Mouse (Mus musculus) yolk sac, embryonic 10.5 days (tissue): Measurements from ENCODE around the gene Zwilch.
"Not testable (repeated sequence)": the region's sequence is repeated elsewhere in the genome, so short reads cannot be mapped to it uniquely, and the experiment has no call there.

Experiments
- DNase-seq: peaks from one replicate; pipeline ENCODE4 v3.0.0-alpha.2; 2017; ENCODE audit warnings: low spot score

The Zwilch gene

DNA sequence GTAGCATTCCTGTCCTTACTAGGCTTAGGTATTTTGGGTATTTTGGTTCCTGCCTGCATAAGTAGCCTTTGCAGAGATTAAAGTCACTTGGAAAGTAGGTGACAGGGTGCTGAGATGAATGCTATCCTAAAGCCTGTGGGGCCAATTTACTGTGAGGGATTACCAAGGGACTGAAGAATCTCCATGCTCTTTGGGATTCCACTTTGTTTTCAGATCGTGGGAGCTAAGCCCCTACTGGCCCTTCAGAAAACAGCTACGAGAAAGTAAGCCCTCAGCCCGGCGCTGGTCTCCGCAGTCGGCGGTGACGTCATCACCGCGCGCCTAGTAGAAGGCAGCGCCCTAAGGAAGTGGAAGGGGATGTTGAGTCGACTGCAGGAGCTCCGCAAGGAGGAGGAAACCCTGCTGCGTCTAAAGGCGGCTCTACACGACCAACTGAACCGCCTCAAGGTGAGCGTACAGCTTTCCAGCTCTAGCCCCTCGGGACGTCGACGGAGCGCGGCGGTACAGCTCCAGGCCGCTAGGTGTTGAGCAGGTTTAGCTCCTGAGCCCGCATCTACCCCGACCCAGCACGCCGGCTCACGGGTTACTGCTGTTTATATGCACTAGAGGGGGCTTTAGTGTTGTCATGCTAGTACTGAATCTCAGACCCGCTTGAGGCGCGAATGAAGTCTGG, 6.2 kb upstream of the Zwilch start, which contains the start of gene Snapc5:
Snapc5 (plus strand) TSS at position 301 of the 673 bp plus-strand sequence.
- peak; percentile 94 for DNase-seq

DNA sequence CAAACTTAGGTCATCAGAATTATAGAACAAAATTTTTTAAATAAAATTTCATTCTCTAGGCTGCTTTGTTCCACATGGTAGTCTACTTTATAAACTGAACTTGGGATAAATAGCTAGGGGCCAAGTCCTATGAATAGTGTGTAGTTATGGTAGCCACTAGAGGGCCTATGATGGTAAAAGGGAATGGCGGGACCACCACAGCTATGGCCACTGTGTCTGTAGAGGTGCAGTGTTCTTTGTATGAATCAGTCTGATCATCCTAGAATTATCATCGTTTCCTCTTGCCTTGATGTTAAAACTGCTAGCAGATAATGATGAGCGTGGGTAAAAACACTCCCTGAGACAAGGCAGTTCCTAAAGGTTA, 5.7 kb upstream of the Zwilch start:
- DNase-seq, result no peak

DNA sequence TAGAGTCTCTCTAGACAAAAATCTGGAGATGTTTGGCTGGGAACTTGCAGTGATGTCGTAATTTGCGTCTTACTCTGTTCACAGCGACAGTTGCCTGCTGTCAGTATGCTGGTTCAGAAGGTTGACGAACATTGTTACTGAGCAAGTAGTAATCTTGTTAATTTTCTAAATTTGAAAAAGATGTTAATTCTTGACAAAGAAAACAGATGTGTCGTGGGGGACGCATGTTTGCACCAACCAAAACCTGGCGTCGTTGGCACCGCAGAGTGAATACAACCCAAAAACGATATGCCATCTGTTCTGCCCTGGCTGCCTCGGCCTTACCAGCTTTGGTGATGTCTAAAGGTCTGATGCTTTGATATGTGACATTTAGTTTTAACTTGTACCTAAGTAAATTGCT, 2.5 kb upstream of the Zwilch start:
- no peak for DNase-seq

DNA sequence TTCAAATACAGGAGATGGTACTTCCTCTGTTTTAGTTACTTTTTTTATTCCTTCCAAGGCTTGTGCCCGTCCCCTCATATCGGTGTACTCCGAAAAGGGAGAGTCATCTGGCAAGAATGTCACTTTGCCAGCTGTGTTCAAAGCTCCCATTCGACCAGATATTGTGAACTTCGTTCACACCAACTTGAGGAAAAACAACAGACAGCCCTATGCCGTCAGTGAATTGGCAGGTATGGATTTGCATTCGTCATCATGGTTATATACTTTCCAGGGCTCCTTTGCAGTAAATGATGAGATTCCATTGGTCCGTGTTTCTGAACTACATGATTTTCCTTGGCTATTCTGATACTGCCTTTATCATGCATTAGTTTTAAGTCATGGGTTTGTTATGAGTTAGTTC, 1.9 kb upstream of the Zwilch start:
- DNase-seq, result no peak

DNA sequence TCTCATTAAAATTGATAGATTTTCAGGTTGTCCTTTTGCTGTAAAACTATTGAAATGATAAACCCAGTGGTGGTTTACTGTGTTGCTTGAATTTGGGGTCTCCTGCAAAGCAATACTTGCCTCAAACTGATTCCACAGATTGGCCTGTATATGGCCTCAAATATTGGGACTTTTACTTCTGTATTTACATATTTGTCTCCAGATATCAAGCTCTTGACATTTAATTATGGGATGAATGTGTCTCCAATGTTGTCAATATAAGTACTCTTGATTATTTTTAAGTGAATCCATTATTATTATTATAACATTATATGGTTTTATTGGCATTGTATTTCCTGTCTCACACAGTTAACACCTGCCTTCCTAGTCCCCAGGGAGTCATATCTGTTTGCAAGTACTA, 1.4 kb upstream of the Zwilch start:
- no peak for DNase-seq

DNA sequence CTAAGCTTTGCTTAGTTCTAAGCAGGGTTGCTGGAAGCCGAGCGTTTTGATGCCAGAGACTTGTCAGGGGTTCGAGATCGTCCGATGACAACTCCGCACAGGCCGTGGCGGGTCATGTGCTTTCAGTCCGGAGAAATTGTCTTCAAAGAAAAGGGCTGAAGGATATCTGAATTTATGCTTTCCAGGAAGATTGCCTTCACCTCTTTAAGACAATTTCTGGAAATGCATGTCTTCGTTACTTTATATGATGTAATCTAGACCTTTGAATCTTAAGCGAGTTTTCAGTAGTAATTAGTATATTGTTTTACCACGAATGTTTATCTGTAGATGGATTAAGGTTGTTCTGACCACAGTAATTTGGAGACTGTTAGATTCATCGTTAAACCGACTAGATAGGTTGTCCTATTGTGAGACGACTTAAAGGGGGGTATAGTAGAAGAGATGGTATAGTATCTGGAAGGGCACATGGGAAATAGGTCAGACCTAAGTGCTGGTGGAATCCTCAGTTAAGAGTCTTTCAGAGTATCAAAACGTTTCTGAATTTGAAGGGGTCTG, 839 bp upstream of the Zwilch start:
- DNase-seq, result no peak

DNA sequence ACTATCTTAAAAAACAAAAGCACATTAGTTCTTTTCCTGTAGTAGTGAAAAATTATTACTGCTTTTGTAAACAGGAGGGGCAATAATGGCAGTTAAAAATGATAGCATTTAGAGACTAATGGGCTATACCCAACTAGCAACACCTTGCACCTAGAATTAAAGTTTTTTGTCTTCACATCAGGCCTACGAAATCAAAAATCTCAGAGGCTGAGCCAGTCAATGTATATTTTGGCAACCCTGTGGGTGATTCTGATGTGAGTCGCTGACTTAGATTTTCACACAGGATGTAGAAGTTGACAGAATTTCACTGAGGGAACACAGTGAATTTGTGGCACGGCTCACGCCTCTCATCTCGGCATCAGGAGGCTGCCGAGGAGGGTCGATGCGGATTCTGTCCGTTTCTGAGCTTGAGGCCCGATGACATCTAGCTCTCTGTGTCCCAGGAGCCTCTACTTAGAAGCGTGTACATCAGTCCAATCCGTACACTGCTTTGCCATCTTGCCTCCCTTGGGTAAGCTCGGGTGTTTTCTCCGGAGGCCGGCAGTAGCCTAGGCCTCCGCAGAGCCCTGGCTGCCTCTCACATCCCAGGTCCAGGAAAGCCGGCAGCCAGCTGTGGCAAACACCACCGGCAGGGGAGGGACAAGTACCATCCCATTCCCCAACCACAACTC, 624 bp downstream of the Zwilch start:
- DNase-seq, result no peak

DNA sequence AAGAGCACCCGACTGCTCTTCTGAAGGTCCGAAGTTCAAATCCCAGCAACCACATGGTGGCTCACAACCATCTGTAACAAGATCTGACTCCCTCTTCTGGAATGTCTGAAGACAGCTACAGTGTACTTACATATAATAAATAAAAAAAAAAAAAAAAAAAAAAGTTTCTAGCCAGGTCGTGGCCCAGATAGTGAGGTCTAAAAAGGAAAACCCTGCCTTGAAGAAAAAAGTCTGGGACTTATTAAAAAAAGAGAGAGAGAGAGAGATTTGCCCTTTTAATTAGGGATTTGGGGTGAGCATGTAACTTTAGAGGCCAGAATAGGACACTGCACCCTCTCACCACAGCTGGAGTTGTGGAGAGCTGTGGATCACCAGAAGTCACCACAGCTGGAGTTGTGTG, 2.9 kb downstream of the Zwilch start:
- not testable (repeated sequence) for DNase-seq

DNA sequence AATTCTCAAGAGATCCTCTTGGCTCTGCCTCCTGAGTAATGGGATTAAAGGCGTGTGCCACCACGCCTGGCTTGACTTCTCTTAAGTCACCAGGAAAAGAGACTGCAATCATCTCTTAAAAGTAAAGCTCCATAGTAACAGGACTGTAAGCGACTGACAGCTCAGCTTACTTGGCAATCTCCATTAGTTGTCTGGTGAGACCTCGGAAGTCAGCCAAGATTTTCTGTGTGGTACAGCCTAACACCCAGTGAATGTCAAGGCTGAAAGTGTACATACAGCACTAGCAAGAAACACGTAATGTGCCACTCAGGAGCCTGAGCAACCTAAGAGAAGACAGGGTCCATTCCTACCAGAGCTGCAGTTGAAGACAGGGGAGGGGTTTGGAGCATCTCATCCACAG, 12.4 kb downstream of the Zwilch start:
- DNase-seq, result no peak

DNA sequence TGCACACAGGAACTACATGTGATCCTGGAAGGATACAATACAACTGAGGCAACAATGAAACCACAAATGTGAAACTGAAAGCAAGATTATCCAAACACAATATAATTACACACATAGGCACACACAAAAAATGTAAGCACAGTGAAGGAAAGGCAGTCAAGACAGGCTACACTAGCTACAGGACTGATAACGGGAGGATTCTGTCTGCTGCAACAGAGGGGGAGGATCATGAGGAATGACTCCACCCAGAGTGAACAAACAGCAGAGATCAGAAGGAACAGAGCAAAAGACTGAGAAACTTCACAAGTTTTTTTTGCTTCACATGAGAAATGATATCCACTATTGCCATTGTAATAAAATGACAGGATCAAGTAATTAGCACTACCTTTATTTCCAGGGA, 16.3 kb downstream of the Zwilch start:
- no peak for DNase-seq

DNA sequence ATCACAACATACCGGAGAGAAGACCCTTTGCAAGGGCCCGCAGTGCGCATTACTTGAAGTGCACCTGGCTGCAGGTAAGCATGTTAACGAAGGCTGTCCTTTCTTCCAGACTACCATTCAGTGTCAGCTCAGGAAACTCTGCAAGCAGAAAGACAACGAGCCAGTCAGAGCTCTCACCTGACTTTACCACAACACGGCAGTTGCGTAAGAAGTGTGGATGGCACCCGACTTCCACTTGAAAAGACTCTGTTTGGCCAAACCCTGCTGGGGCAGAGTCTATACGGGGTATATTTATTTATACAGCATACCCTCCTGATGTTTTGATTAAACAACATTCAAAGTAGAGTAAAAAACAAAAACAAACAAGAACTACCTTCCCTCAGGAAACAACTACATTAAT, 33.0 kb downstream of the Zwilch start:
- no peak for DNase-seq

DNA sequence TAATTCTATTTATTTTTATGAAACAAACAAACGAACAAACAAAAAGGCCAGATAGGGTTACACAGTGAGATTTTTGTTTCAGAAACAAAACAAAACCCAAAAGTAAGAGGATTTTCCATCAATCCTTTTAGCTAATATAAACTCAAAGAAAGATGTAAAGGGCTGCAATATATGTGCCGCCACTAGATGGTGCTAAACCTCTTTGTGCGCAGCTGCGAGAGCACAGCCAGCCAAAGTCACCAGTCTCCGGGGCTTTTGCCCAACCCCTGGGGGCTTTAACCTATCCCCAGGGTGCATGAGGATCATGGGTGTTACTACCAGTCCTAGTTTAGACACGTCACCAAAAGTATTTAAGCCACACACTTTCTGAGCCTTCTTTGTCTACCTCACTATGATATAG, 34.0 kb downstream of the Zwilch start:
- not testable (repeated sequence) for DNase-seq

DNA sequence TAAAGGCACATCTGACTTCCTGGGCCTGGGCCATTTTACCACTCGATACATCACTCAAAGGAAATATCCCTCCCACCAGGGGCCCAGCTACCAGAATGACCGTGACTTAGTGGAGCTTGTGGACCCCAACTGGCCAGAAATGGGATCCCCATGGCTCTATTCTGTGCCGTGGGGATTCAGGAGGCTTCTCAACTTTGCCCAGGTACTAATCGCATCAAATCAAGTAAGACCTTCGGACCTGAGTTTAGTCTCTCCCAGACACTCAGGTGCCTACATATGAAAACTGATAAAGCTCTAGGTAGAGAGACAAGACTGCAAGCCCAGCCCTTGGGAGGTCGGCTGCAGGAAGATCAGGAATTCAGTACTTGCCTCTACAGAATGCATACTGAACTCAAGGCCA, 41.3 kb downstream of the Zwilch start:
- peak; percentile 22 for DNase-seq

DNA sequence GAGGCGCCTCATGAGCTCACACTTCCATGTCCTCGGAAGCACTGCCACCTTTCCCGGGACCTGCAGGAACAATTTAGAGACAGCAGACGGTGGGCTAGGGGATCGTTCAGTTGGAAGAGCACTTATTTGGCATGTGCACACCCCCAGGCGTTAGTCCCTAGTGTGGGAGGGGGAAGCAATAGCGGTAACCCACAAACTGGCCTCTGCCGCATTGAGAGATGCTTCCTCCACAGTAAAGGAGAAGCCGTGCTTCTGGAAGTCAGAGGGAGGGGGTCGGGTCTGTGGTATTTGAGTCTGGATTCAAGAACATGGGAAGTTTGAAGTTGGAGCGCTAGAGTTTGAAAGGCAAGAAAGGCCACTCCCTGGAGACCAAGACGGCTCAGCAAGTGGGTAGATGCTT, 46.8 kb downstream of the Zwilch start:
- DNase-seq, result no peak

DNA sequence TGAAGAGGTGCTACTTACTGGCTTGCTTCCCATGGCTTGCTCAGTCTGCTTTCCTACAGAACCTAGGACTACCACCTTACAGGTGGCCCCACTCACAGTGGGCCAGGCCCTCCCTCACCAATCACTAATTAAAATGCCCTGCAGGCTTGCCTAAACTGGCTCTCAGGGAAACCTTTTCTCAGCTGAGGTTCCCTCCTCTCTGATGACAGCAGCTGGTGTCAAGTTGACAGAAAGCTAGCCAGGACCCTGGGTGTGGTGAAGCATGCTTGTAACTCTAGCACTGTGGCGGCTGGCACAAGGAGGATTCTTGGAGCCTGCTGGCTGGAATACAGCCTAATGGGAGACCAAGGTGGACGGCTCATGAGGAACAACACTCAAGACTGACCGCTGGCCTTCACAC, 47.6 kb downstream of the Zwilch start:
- DNase-seq, result no peak

DNA sequence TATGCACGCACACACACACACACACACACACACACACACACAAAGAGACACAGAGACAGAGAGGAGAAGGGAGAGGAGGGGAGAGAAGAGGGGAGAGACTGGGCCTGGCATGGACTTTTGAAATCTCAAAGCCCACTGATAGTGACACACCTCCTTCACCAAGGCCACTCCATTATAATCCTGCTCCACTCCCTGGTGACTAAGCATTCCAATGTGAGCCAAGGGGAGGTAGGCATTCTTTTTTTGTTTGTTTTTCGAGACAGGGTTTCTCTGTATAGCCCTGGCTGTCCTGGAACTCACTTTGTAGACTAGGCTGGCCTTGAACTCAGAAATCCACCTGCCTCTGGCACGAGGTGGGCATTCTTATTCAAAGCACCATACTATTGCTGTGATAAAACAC, 48.1 kb downstream of the Zwilch start:
- not testable (repeated sequence) for DNase-seq

DNA sequence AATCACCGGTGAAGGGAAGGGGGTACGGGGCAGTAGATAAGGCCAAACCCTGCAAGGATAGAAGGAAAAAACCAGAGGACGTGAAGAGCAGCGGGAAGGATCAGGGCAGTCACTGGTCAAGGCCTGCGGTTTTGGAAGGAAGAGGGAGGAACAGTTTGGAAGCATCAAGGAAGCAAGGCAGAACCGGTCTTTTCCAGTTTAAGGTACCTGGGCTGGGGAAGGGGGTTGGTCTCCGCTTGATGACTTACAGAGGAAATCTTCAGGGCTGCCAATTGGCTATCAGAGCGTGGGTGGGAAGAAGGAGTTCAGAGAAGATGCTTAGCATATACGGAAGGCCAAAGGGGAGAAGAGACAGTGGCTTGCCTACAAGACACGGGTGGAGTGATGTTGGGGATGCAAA, 50.3 kb downstream of the Zwilch start:
- no peak for DNase-seq

DNA sequence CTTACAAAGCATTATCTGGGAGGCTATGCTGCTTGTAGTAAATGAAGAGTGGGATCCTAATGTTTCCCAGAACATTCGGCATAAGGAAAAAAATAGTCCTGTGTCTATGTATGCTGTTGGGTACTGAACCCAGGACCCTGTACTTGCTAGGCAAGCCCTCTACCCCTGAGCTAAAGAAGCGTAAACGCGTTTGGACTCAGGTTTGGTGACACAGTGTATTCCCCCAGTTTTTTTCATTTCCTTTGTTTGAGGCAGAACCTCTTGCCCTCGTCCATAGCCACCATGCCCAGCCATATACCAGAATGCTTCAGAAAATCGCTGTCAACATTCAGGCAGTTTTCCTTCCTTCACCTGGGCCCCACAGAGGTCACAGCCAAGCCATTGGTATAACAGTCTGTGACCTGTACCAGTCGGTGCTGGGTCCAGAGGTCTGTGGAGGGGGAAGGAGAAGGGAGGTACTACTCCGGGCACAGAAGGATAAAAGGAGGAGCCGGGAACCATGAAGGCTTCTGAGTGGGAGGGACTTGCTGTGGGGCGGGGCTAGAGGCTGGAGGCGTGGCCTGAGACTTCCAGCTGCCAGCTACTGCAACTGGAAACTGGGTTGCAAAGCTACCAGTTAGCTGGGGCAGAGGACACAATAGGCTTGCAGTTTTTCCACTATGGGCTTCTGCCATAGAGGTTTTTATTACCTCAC, 52.2 kb downstream of the Zwilch start:
- DNase-seq, result peak; percentile 68

DNA sequence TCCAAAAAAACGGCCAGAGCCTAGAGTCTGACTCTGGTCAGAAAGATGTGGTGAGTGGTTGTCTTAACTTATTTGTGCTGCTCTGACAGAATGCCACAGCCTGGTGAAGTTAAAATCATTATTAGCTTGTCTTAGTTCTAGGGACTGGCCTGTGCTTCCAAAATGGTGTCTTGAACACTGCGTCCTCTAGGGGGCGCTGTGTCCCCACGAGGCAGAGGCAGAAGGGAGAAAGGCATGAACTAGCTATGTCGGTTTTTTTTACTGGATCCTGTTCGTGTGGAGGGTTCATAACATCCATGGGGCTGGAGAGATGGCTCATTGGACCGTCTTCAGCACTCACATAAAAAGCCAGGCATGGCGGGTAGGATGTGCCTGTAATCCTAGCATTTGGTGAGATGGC, 53.0 kb downstream of the Zwilch start:
- DNase-seq, result peak; percentile 74

DNA sequence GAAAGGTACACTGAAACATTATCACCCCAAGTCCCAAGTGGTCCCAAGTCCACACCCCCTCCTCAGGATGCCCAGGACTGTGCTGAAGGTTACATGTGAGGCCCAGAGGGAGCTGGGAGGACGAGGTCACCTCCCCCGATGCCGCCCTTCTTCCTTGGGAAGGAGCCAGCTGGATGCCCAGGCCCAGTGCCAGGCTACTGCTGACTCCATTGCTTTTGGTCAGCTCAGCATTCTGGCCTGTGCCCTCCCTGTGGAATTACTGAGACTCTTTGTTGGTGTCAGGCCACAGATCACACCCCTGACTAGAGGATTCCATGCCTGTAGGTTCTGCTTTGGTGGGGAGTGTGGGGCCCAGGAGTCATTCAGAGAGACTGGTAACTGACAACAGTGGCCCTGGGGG, 56.0 kb downstream of the Zwilch start, which contains the start of gene Lctl:
Lctl (plus strand) TSS at position 272 of the 400 bp plus-strand sequence.
- no peak for DNase-seq

DNA sequence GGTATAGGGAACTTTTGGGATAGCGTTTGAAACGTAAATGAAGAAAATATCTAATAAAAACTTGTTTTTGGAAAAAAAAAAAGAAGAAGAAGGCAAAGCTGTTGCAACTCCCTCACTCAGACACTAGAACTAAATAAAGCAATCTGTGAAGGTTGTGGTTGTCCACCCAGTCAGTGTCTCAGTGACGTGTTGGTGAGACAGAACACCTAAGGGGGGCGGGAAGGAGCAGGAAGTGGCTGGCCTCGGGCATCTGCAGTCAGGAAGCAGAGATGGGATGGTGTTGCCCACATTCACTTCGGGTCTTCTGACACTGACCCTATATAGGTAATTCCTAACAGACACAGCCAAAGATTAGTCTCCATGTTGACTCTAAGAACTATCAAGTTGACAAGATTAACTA, 57.1 kb downstream of the Zwilch start:
- no peak for DNase-seq

DNA sequence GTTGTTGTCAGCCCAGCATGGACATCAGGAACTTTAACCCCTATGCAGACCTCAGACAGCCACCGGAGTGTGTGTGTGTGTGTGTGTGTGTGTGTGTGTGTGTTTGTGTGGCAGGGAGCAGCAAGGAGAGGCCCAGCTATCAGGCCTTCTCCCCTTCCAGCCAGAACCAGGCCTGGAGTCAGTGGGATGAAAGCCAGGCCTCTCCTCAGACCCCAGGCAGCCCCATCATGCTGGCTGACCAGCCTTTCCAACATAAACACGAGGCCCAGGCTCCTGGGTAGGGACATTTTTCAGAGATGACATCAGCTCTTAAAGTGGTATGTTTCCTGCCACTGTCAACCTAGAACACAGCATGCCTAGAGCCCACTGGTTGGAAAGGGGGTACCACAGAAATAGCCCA, 58.3 kb downstream of the Zwilch start:
- DNase-seq, result peak; percentile 81

DNA sequence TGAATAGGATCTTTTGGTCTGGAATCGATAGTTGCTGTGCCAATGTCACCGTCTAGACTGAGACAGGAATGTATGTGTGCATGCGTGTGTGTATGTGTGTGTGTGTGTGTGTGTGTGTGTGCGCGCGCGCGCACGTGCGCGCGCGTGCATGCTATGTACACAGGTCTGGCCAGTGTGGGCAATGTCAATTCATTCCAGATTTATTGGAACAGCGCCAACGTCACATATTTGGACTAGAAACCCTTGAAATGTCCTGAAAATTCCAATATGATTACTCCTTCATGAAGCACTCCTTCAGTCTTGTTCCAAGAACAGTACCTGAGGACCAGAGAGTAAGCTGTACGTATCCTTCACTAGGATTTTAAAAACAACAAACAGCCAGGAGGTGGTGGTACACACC, 62.4 kb downstream of the Zwilch start:
- DNase-seq, result no peak
